Mouse (Mus musculus) granulocyte monocyte progenitor cell, adult 5-6 weeks (primary cell): ENCODE measurements around the gene Myo18b. TPM values are rescaled to one million over a fixed set of nuclear protein-coding genes. Genes with fewer than 3 reads are reported as not detected.

Experiments used
- ATAC-seq: replicated peaks from 2 replicates; pipeline ENCODE4 v1.8.0; 2016; ENCODE audit warnings: mild to moderate bottlenecking, moderate TSS enrichment, inconsistent platforms; ENCODE audit not compliant: poor library complexity, severe bottlenecking
- total RNA-seq, 2 experiments: library from RNA; stranded (forward) in 1 of 2; stranded (reverse) in 1 of 2; fragments of 200-712, 200-1000 nt in 1 of 2; fragments of >200 nt in 1 of 2; fragmentation: Nextera tagmentation in 1 of 2; gene quantifications; 2 replicates each; pipeline ENCODE4 v1.2.3; 2014 to 2017

Gene Myo18b
- total RNA-seq, 2 experiments from 2014 or later: 0.06 to 1.9 TPM

GRCm38 (mm10) chr5:112687100-112687818 lies 208.9 kb downstream of the Myo18b start:
- no peak for ATAC-seq

GRCm38 (mm10) chr5:112686309-112687099 lies 209.7 kb downstream of the Myo18b start:
- ATAC-seq: no peak

- no peak for ATAC-seq
Measured at GRCm38 (mm10) chr5:112679251-112679650, 216.9 kb downstream of the Myo18b start.

- ATAC-seq: no peak
Measured at GRCm38 (mm10) chr5:112678153-112678552, 218.0 kb downstream of the Myo18b start.

GRCm38 (mm10) chr5:112674806-112675205 lies 221.4 kb downstream of the Myo18b start:
- ATAC-seq: no peak

GRCm38 (mm10) chr5:112672457-112672856 lies 223.7 kb downstream of the Myo18b start:
- no peak for ATAC-seq

- no peak for ATAC-seq
Measured at GRCm38 (mm10) chr5:112671961-112672360, 224.2 kb downstream of the Myo18b start.

GRCm38 (mm10) chr5:112667153-112667552 lies 229.0 kb downstream of the Myo18b start:
- ATAC-seq: no peak

- ATAC-seq: no peak
Measured at GRCm38 (mm10) chr5:112665661-112666060, 230.5 kb downstream of the Myo18b start.

- no peak for ATAC-seq
Measured at GRCm38 (mm10) chr5:112663701-112664100, 232.5 kb downstream of the Myo18b start.

GRCm38 (mm10) chr5:112660924-112661431 lies 235.2 kb downstream of the Myo18b start:
- ATAC-seq: no peak

- no peak for ATAC-seq
Measured at GRCm38 (mm10) chr5:112659295-112659694, 236.9 kb downstream of the Myo18b start.

GRCm38 (mm10) chr5:112656811-112657210 lies 239.4 kb downstream of the Myo18b start:
- ATAC-seq: no peak

- ATAC-seq: no peak
Measured at GRCm38 (mm10) chr5:112655986-112656541, 240.1 kb downstream of the Myo18b start.

- no peak for ATAC-seq
Measured at GRCm38 (mm10) chr5:112655529-112655928, 240.6 kb downstream of the Myo18b start.

GRCm38 (mm10) chr5:112652036-112652435 lies 244.1 kb downstream of the Myo18b start:
- no peak for ATAC-seq

- ATAC-seq: no peak
Measured at GRCm38 (mm10) chr5:112649164-112649702, 246.9 kb downstream of the Myo18b start.

GRCm38 (mm10) chr5:112646871-112647270 lies 249.3 kb downstream of the Myo18b start:
- ATAC-seq: no peak

GRCm38 (mm10) chr5:112645535-112645934 lies 250.6 kb downstream of the Myo18b start:
- ATAC-seq: no peak

- ATAC-seq: no peak
Measured at GRCm38 (mm10) chr5:112643533-112644272, 252.5 kb downstream of the Myo18b start.
